Comparison of ENCODE assay signal across 17 mouse cellular contexts in the genomic region with DNA sequence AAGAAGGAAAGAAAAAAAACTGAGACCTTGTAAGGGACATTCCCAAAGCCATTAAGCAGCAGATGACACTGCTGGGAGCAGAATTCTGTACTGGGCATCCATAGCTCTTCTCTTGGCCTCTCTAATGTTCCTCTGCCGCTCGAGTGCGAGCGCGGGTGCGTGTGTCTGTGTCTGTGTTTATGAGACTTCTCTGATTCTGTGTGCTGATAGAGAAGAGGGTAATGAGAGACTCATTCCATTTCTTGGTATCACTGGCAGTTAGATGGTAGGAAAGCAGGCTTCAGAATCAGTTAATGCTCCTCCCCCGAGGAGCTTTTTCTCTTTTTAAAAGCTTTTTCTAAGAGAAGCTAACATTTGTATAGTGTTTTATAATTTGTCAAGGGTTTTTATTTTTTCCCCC. TPM values are rescaled to one million over a fixed set of nuclear protein-coding genes. Genes with fewer than 3 reads are reported as not detected.
"Had no signal": no experiment of that assay in that cellular context is flagged by ENCODE, and none has a peak within 500 bp of the region (broad histone marks: within the 10 kb centered on the region; RNA-seq: fewer than 3 reads in every experiment).

No protein-coding gene starts in this region.

- H3K4me3 ChIP-seq: neural tube, embryonic 13.5 days; neural tube, embryonic 15.5 days; stomach, embryonic 15.5 days had no signal

- H3K27me3 ChIP-seq: neural tube, embryonic 13.5 days; neural tube, embryonic 15.5 days; stomach, embryonic 15.5 days had no signal

- H3K27ac ChIP-seq: neural tube, embryonic 13.5 days; neural tube, embryonic 15.5 days; stomach, embryonic 15.5 days; stomach, postnatal 0 days had no signal

- H3K36me3 ChIP-seq: neural tube, embryonic 13.5 days; neural tube, embryonic 15.5 days; stomach, embryonic 15.5 days had no signal

- H3K9ac ChIP-seq: neural tube, embryonic 13.5 days; neural tube, embryonic 15.5 days; stomach, embryonic 15.5 days had no signal

- DNase-seq: retina, postnatal 1 day; right cerebral cortex, adult 18-20 months; right cerebral cortex, postnatal 14 days; right cerebral cortex, postnatal 25 days; right cerebral cortex, postnatal 4 days; spleen, adult 18-20 months; thymus, adult 18-20 months; thymus, adult 2 months; thymus, postnatal 14 days; thymus, postnatal 25 days; thymus, postnatal 36 days; thymus, postnatal 4 days had no signal

- H3K9me3 ChIP-seq: neural tube, embryonic 13.5 days; neural tube, embryonic 15.5 days; stomach, embryonic 15.5 days had no signal

RNA-seq across cellular contexts. Expression of a gene that starts 3.4 kb away (rescaled TPM):
- total RNA-seq: neutrophil, adult 5-6 weeks had no signal
